Mouse (Mus musculus): Measurements from ENCODE around the gene Grk3. TPM values are rescaled to one million over a fixed set of nuclear protein-coding genes. Genes with fewer than 3 reads are reported as not detected.

The Grk3 gene
- polyA plus RNA-seq, 1 experiment = 33.9 TPM

GRCm38 (mm10) chr5:112950847-112951246, 64.7 kb downstream of the Grk3 start:
- Histone ChIP-seq H3K27ac (ENCODE audit: insufficient read depth, low read depth, low read length) (peak overlapping the region; percentile 74), H3K4me3 (ENCODE audit: insufficient read depth, low read length) (no peak overlapping the region), H3K4me1 (ENCODE audit: control insufficient read depth, insufficient read depth, low read length) (peaks cover 10% of the 10 kb centered on the region)
- TF ChIP-seq CTCF (IDR thresholded peaks at IDR 0.05; ENCODE audit: low read depth, low read length) (no peak), POLR2A (IDR thresholded peaks at IDR 0.05; ENCODE audit: borderline replicate concordance, low read depth, low read length) (no peak)

GRCm38 (mm10) chr5:112945925-112946324, 69.7 kb downstream of the Grk3 start:
- no peak for TF ChIP-seq CTCF (IDR thresholded peaks at IDR 0.05; ENCODE audit: low read depth, low read length)
- no peak for TF ChIP-seq POLR2A (IDR thresholded peaks at IDR 0.05; ENCODE audit: borderline replicate concordance, low read depth, low read length)
- H3K27ac ChIP-seq (ENCODE audit: insufficient read depth, low read depth, low read length) = no peak overlapping the region
- H3K4me3 ChIP-seq (ENCODE audit: insufficient read depth, low read length) = no peak overlapping the region
- peaks cover 7% of the 10 kb centered on the region for H3K4me1 ChIP-seq (ENCODE audit: control insufficient read depth, insufficient read depth, low read length)

GRCm38 (mm10) chr5:112942244-112942643, 73.3 kb downstream of the Grk3 start:
- Histone ChIP-seq H3K4me3 (ENCODE audit: insufficient read depth, low read length) (no peak overlapping the region), H3K4me1 (ENCODE audit: control insufficient read depth, insufficient read depth, low read length) (no peaks in the 10 kb centered on the region), H3K27ac (ENCODE audit: insufficient read depth, low read depth, low read length) (no peak overlapping the region)
- TF ChIP-seq CTCF (IDR thresholded peaks at IDR 0.05; ENCODE audit: low read depth, low read length) (no peak), POLR2A (IDR thresholded peaks at IDR 0.05; ENCODE audit: borderline replicate concordance, low read depth, low read length) (no peak)

- TF ChIP-seq POLR2A (IDR thresholded peaks at IDR 0.05; ENCODE audit: borderline replicate concordance, low read depth, low read length) (no peak), CTCF (IDR thresholded peaks at IDR 0.05; ENCODE audit: low read depth, low read length) (no peak)
- no peaks in the 10 kb centered on the region for H3K4me1 ChIP-seq (ENCODE audit: control insufficient read depth, insufficient read depth, low read length)
- no peak overlapping the region for H3K27ac ChIP-seq (ENCODE audit: insufficient read depth, low read depth, low read length)
- no peak overlapping the region for H3K4me3 ChIP-seq (ENCODE audit: insufficient read depth, low read length)
Observed at GRCm38 (mm10) chr5:112941001-112941400, 74.6 kb downstream of the Grk3 start.

GRCm38 (mm10) chr5:112936632-112937031, 79.0 kb downstream of the Grk3 start:
- Histone ChIP-seq H3K4me1 (ENCODE audit: control insufficient read depth, insufficient read depth, low read length) (no peaks in the 10 kb centered on the region), H3K27ac (ENCODE audit: insufficient read depth, low read depth, low read length) (no peak overlapping the region), H3K4me3 (ENCODE audit: insufficient read depth, low read length) (no peak overlapping the region)
- TF ChIP-seq POLR2A (IDR thresholded peaks at IDR 0.05; ENCODE audit: borderline replicate concordance, low read depth, low read length) (no peak), CTCF (IDR thresholded peaks at IDR 0.05; ENCODE audit: low read depth, low read length) (no peak)

GRCm38 (mm10) chr5:112935436-112935835, 80.2 kb downstream of the Grk3 start:
- Histone ChIP-seq H3K4me1 (ENCODE audit: control insufficient read depth, insufficient read depth, low read length) (no peaks in the 10 kb centered on the region), H3K4me3 (ENCODE audit: insufficient read depth, low read length) (no peak overlapping the region), H3K27ac (ENCODE audit: insufficient read depth, low read depth, low read length) (no peak overlapping the region)
- TF ChIP-seq POLR2A (IDR thresholded peaks at IDR 0.05; ENCODE audit: borderline replicate concordance, low read depth, low read length) (no peak), CTCF (IDR thresholded peaks at IDR 0.05; ENCODE audit: low read depth, low read length) (no peak)

GRCm38 (mm10) chr5:112932878-112933567, 82.6 kb downstream of the Grk3 start:
- Histone ChIP-seq H3K4me1 (ENCODE audit: control insufficient read depth, insufficient read depth, low read length) (no peaks in the 10 kb centered on the region), H3K4me3 (ENCODE audit: insufficient read depth, low read length) (no peak overlapping the region), H3K27ac (ENCODE audit: insufficient read depth, low read depth, low read length) (no peak overlapping the region)
- no peak for TF ChIP-seq POLR2A (IDR thresholded peaks at IDR 0.05; ENCODE audit: borderline replicate concordance, low read depth, low read length)
- no peak for TF ChIP-seq CTCF (IDR thresholded peaks at IDR 0.05; ENCODE audit: low read depth, low read length)

- TF ChIP-seq POLR2A (IDR thresholded peaks at IDR 0.05; ENCODE audit: borderline replicate concordance, low read depth, low read length) = no peak
- no peak for TF ChIP-seq CTCF (IDR thresholded peaks at IDR 0.05; ENCODE audit: low read depth, low read length)
- H3K4me1 ChIP-seq (ENCODE audit: control insufficient read depth, insufficient read depth, low read length) = no peaks in the 10 kb centered on the region
- no peak overlapping the region for H3K4me3 ChIP-seq (ENCODE audit: insufficient read depth, low read length)
- no peak overlapping the region for H3K27ac ChIP-seq (ENCODE audit: insufficient read depth, low read depth, low read length)
Observed at GRCm38 (mm10) chr5:112931901-112932300, 83.7 kb downstream of the Grk3 start.

GRCm38 (mm10) chr5:112928201-112928881, 87.2 kb downstream of the Grk3 start:
- Histone ChIP-seq H3K27ac (ENCODE audit: insufficient read depth, low read depth, low read length) (no peak overlapping the region), H3K4me1 (ENCODE audit: control insufficient read depth, insufficient read depth, low read length) (no peaks in the 10 kb centered on the region), H3K4me3 (ENCODE audit: insufficient read depth, low read length) (no peak overlapping the region)
- TF ChIP-seq POLR2A (IDR thresholded peaks at IDR 0.05; ENCODE audit: borderline replicate concordance, low read depth, low read length) = no peak
- no peak for TF ChIP-seq CTCF (IDR thresholded peaks at IDR 0.05; ENCODE audit: low read depth, low read length)

- Histone ChIP-seq H3K27ac (ENCODE audit: insufficient read depth, low read depth, low read length) (no peak overlapping the region), H3K4me1 (ENCODE audit: control insufficient read depth, insufficient read depth, low read length) (no peaks in the 10 kb centered on the region), H3K4me3 (ENCODE audit: insufficient read depth, low read length) (no peak overlapping the region)
- TF ChIP-seq POLR2A (IDR thresholded peaks at IDR 0.05; ENCODE audit: borderline replicate concordance, low read depth, low read length) (no peak), CTCF (IDR thresholded peaks at IDR 0.05; ENCODE audit: low read depth, low read length) (no peak)
Observed at GRCm38 (mm10) chr5:112925422-112925821, 90.2 kb downstream of the Grk3 start.
